Mouse (Mus musculus) forebrain, embryonic 12.5 days (tissue): ENCODE data around the gene Kbtbd6. TPM values are rescaled to one million over a fixed set of nuclear protein-coding genes. Genes with fewer than 3 reads are reported as not detected.
A peak's percentile ranks its signal among the peaks of the same experiment; 100 is the strongest.
"Not testable (repeated sequence)": the region's sequence is repeated elsewhere in the genome, so short reads cannot be mapped to it uniquely, and the experiment has no call there.

Experiments used
- ATAC-seq: fragments of 200-750 bp; cut with Nextera tagmentation; 2 replicates; pipeline ENCODE4 v1.8.0; 2017; ENCODE audit warnings: moderate TSS enrichment; ENCODE audit not compliant: low FRiP score
- H3K27ac ChIP-seq: fragments of 300-500 bp; sonication (generic); 2 replicates; pipeline ENCODE4 v1.5.1; 2016; ENCODE audit warnings: mild to moderate bottlenecking
- H3K27me3 ChIP-seq: fragments of 300-500 bp; sonication (generic); 2 replicates; pipeline ENCODE4 v1.6.1; 2016; ENCODE audit warnings: mild to moderate bottlenecking
- H3K36me3 ChIP-seq: fragments of 300-500 bp; sonication (generic); replicated peaks from 2 replicates; pipeline ENCODE4 v1.6.1; 2016; ENCODE audit warnings: mild to moderate bottlenecking
- H3K4me1 ChIP-seq: fragments of 300-500 bp; sonication (generic); 2 replicates; pipeline ENCODE4 v1.6.1; 2016
- H3K4me2 ChIP-seq: fragments of 300-500 bp; sonication (generic); 2 replicates; pipeline ENCODE4 v1.6.1; 2016; ENCODE audit warnings: mild to moderate bottlenecking, moderate library complexity
- H3K4me3 ChIP-seq: fragments of 300-500 bp; sonication (generic); replicated peaks from 2 replicates; pipeline ENCODE4 v1.5.1; 2016; ENCODE audit warnings: mild to moderate bottlenecking
- H3K9ac ChIP-seq: fragments of 300-500 bp; sonication (generic); 2 replicates; pipeline ENCODE4 v1.6.1; 2016; ENCODE audit warnings: mild to moderate bottlenecking
- H3K9me3 ChIP-seq: fragments of 300-500 bp; sonication (generic); 2 replicates; pipeline ENCODE4 v1.6.1; 2016
- WGBS: fragments of 180-500 bp; shearing (Covaris S2); methylation state at CpG from one replicate; pipeline ENCODE4 v1.1.7; 2016; 5-methylcytosine and 5-hydroxymethylcytosine counted together
- polyA plus RNA-seq: library from polyadenylated mRNA; unstranded; fragments of >200 nt; fragmentation: Nextera tagmentation; extraction: Ambion mirVana; gene quantifications from 2 replicates; pipeline ENCODE4 v1.2.1, GENCODE M21; 2016

The Kbtbd6 gene
- polyA plus RNA-seq, 1 experiment from 2014 or later: 6.1 TPM

DNA sequence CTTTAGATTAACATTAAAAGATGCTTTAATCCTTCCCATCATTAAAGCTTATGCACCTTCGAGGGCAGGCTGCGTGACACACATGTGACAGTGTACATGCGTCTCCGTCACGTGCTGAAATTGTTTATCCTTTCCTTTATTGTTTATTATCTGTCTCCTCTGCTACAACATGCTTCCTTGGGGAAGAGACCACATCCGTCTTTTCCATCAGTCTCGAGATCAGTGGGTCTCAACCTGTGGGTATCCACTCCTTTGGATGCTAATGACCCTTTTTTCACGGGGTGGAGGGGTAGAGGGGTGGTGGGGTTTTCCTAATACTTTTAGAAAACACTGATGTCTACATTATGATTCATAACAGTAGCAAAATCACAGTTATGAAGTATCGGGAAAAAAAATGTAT lies 7.0 kb upstream of the Kbtbd6 start:
- Histone ChIP-seq H3K27me3 (no peaks in the 10 kb centered on the region), H3K4me3 (peak overlapping the region; percentile 29), H3K4me2 (peak overlapping the region; percentile 48), H3K9me3 (no peaks in the 10 kb centered on the region), H3K4me1 (peaks cover 19% of the 10 kb centered on the region), H3K27ac (peak overlapping the region; percentile 80; the same call in 1 of the 2 replicates), H3K9ac (no peak overlapping the region), H3K36me3 (no peaks in the 10 kb centered on the region)
- WGBS: 80% methylated on average over 9 of the region's 9 CpGs
- peak; percentile 49 for ATAC-seq

GRCm38 (mm10) chr14:79445055-79445620 lies 6.5 kb upstream of the Kbtbd6 start:
- Histone ChIP-seq H3K4me3 (peak overlapping the region; percentile 29), H3K9me3 (no peaks in the 10 kb centered on the region), H3K4me2 (peak overlapping the region; percentile 48), H3K4me1 (peaks cover 19% of the 10 kb centered on the region), H3K27ac (peak overlapping the region; percentile 80), H3K9ac (peak overlapping the region; percentile 41; the same call in 1 of the 2 replicates), H3K27me3 (no peaks in the 10 kb centered on the region), H3K36me3 (no peaks in the 10 kb centered on the region)
- WGBS: 8% methylated on average over 16 of the region's 16 CpGs
- ATAC-seq: peak; percentile 86

DNA sequence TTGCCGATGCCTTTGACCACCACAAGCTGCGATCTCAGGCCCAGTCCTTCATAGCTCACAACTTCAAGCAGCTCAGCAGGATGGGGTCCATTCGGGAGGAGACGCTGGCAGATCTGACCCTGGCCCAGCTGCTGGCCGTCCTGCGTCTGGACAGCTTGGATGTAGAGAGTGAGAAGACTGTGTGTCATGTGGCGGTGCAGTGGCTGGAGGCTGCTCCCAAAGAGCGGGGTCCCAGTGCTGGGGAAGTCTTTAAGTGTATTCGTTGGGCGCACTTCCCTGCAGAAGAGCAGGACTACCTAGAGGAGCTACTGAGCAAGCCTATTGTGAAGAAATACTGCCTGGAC lies 928 bp downstream of the Kbtbd6 start:
- 0 out of 2 replicates have a peak, but pooled peaks have one; percentile 3 for ATAC-seq
- H3K27me3 ChIP-seq, H3K4me1 ChIP-seq, H3K4me2 ChIP-seq, H3K27ac ChIP-seq, H3K4me3 ChIP-seq, H3K9me3 ChIP-seq, H3K9ac ChIP-seq, H3K36me3 ChIP-seq: not testable (repeated sequence)
- 93% methylated on average over 6 of the region's 10 CpGs for WGBS

DNA sequence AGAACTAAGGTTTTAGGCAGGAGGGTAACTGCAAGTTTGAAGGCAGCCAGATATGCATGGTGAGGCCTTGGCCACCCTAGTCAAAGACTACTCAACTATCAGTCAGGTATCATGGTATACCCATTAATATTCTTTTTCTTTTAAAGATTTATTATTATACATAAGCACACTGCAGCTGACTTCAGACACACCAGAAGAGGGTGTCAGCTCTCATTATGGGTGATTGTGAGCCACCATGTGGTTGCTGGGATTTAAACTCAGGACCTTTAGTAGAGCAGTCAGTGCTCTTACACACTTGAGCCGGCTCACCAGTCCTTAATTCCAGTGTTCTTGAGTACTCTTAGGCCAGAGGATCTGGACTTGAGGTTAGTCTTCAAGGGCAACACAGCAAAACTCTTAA lies 8.8 kb downstream of the Kbtbd6 start:
- H3K9ac ChIP-seq: no peak overlapping the region
- no peaks in the 10 kb centered on the region for H3K9me3 ChIP-seq
- no peaks in the 10 kb centered on the region for H3K27me3 ChIP-seq
- no peak overlapping the region for H3K27ac ChIP-seq
- no peaks in the 10 kb centered on the region for H3K4me1 ChIP-seq
- no peak overlapping the region for H3K4me3 ChIP-seq
- H3K36me3 ChIP-seq: peaks cover 36% of the 10 kb centered on the region
- 84% methylated on average over 1 of the region's 1 CpGs for WGBS
- H3K4me2 ChIP-seq: no peak overlapping the region
- no peak for ATAC-seq

DNA sequence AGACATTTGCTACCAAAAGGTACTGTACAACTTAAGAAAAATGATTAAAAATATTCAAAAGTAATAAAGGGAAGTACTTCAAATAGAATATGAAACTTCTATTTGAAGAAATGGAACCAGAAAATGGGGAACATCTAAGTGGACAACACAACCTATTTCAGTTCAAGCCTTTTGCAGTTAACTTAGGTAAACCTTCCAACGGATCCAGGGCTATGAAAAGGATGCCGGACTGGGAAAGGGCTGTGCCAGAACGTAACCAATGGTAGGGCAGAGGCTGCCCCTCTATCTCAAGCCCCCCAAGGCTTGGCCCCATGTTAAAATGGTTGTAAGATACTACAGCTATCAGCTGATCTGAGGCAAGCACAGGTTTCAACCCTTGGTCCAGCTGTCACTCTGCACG lies 9.4 kb downstream of the Kbtbd6 start:
- Histone ChIP-seq H3K9me3 (no peaks in the 10 kb centered on the region), H3K4me1 (no peaks in the 10 kb centered on the region), H3K27me3 (no peaks in the 10 kb centered on the region), H3K27ac (no peak overlapping the region), H3K4me2 (no peak overlapping the region), H3K4me3 (no peak overlapping the region), H3K9ac (no peak overlapping the region), H3K36me3 (peaks cover 42% of the 10 kb centered on the region)
- ATAC-seq: no peak
- WGBS: 89% methylated on average over 4 of the region's 4 CpGs

GRCm38 (mm10) chr14:79465623-79466022 lies 14.0 kb downstream of the Kbtbd6 start:
- WGBS: 86% methylated on average over 1 of the region's 1 CpGs
- H3K36me3 ChIP-seq: peaks cover 79% of the 10 kb centered on the region
- no peak for ATAC-seq
- no peak overlapping the region for H3K27ac ChIP-seq
- no peaks in the 10 kb centered on the region for H3K9me3 ChIP-seq
- H3K4me3 ChIP-seq: no peak overlapping the region
- no peak overlapping the region for H3K4me2 ChIP-seq
- H3K27me3 ChIP-seq: no peaks in the 10 kb centered on the region
- H3K4me1 ChIP-seq: no peaks in the 10 kb centered on the region
- H3K9ac ChIP-seq: no peak overlapping the region

DNA sequence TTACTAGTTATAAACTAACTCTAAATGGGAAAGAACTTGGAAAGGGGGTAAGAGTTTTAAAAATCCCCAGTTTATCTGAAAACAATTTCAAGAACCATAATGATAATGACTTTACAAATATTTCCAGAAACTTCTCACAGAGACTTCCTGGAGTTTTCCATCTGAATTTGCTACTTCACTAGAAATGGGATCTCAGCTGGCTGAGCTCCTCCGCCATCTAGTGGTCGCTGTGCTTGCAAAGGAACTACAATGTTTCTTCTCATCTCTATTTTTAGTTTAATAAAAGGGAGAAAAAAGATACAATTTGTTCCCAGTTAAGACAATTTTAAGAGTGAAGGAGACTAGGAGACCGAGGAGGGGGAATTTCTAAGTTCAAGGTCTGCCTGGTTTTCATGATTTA lies 16.0 kb downstream of the Kbtbd6 start:
- H3K27ac ChIP-seq: no peak overlapping the region
- H3K27me3 ChIP-seq: no peaks in the 10 kb centered on the region
- no peak overlapping the region for H3K9ac ChIP-seq
- ATAC-seq: no peak
- H3K9me3 ChIP-seq: no peaks in the 10 kb centered on the region
- H3K36me3 ChIP-seq: peaks cover 83% of the 10 kb centered on the region
- H3K4me2 ChIP-seq: no peak overlapping the region
- H3K4me3 ChIP-seq: no peak overlapping the region
- H3K4me1 ChIP-seq: no peaks in the 10 kb centered on the region
- 28% methylated on average over 3 of the region's 3 CpGs for WGBS

DNA sequence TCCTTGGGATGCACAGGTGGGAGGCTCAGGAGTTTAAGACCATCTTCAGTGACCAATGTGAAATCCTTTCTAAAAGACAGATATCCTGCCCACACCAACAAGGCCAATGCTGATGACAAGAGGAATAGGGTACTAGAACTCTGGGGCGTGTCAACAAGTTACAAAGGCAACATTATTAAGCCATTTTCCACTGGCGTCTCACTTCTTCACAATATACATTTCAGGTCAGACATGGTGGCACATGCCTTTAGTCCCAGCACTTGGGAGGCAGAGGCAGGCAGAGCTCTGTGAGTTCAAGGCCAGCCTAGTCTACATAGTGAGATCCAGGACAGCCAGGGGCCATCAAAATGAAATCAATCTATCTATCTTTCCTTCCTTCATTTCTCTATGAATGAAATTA lies 21.7 kb downstream of the Kbtbd6 start:
- ATAC-seq: no peak
- Histone ChIP-seq H3K9ac (no peak overlapping the region), H3K36me3 (peaks cover 87% of the 10 kb centered on the region), H3K4me1 (no peaks in the 10 kb centered on the region), H3K27ac (no peak overlapping the region), H3K4me3 (no peak overlapping the region), H3K27me3 (no peaks in the 10 kb centered on the region), H3K4me2 (no peak overlapping the region), H3K9me3 (no peaks in the 10 kb centered on the region)
- WGBS: 93% methylated on average over 2 of the region's 2 CpGs

DNA sequence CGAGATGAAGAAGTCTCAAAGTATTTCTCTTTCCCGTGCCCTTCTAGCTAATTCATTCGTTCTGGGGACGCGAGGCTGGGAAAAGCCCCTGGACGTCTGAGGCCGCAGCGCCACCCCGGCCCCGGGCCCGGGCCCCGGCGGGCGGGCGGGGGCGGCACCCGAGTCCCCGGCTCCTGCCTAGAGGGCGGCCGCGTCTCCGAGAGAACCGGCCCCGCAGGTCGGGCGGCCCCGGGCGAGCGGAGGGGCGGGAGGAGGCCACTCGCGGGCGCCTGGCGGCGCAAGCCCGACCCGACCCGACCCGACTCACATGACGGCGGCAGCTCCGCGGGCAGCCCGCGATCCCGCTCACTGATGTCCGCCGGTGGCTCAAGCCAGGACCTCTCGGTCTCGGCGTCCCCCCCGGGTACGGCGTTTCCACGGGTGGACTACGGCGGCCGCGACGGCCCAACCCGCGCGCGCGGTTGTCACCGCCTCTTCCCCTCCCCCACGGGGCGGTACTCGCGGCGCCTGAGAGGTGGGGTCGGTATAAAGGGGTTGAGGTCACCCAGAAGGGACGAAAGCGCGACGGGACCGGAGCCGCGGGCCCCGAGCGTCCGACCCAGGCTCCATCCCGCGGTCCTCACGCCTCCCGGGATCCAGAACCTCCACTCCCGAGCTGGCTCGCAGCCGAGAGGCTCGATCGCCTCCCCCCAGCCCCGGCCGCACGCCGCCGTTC lies 29.1 kb downstream of the Kbtbd6 start, which contains the start of gene Elf1:
Gene Elf1 (plus strand): TSS at position 571 of the 715 bp plus-strand sequence.
- Histone ChIP-seq H3K36me3 (peaks cover 23% of the 10 kb centered on the region), H3K4me2 (peak within 1 kb of the TSS; percentile 65), H3K9ac (peak within 1 kb of the TSS; percentile 96), H3K4me3 (peak within 1 kb of the TSS; percentile 94), H3K4me1 (peaks cover 27% of the 10 kb centered on the region), H3K9me3 (no peaks in the 10 kb centered on the region), H3K27me3 (no peaks in the 10 kb centered on the region), H3K27ac (peak within 1 kb of the TSS; percentile 100)
- ATAC-seq: peak; percentile 87
- WGBS: under 1% methylated on average over 79 of the region's 96 CpGs

DNA sequence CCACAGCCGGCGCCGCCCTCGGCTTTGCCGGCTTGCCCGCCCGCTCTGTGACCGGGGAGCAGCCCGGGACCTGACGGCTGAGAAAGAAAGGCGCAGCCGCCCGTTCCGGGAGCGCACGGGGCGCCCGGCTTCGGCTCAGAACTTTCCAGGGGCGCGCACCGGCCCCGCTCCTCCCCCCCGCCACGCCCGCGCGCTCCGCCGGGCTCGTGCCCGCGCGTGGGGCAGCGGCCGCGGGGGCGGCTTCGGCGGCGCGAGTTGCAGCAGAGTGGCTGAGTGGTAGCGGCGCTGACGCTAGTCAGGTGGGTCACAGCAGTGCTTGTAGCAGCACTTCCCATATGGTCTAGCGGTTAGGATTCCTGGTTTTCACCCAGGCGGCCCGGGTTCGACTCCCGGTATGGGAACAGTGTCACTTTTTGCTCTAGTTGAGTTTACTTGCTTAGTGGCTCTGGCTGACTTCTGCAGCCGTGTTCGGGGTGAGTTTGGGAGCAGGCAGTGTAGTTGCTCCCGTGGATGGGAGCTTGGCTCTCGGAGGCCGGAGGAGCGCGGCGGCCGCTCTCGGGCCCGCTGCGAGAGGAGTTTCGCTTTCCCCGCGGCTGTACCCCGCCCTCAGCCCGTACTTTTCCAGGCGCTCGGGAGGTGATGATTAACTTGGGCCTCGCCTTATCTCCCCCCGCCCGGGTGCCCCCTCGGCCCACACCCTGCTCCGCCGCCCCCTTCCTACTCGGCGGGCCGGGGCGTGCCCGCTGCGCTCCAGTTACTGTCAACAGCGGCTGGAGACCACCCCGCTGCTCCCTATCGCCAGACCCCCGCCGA lies 29.9 kb downstream of the Kbtbd6 start, which contains the start of gene Wbp4:
Gene Wbp4 (minus strand): TSS at position 182 of the 813 bp plus-strand sequence.
- WGBS: under 1% methylated on average over 83 of the region's 86 CpGs
- H3K36me3 ChIP-seq: peaks cover 15% of the 10 kb centered on the region
- H3K27ac ChIP-seq: peak within 1 kb of the TSS; percentile 100
- H3K9ac ChIP-seq: peak within 1 kb of the TSS; percentile 96
- peaks cover 29% of the 10 kb centered on the region for H3K4me1 ChIP-seq
- no peaks in the 10 kb centered on the region for H3K9me3 ChIP-seq
- peak within 1 kb of the TSS; percentile 94 for H3K4me3 ChIP-seq
- peaks cover 2% of the 10 kb centered on the region; the same call in 1 of the 2 replicates for H3K27me3 ChIP-seq
- peak; percentile 94 for ATAC-seq
- H3K4me2 ChIP-seq: peak within 1 kb of the TSS; percentile 65

GRCm38 (mm10) chr14:79482251-79482661 lies 30.6 kb downstream of the Kbtbd6 start:
- peaks cover 36% of the 10 kb centered on the region for H3K4me1 ChIP-seq
- H3K27ac ChIP-seq: peak overlapping the region; percentile 100
- peak overlapping the region; percentile 94 for H3K4me3 ChIP-seq
- peak overlapping the region; percentile 65 for H3K4me2 ChIP-seq
- no peak for ATAC-seq
- under 1% methylated on average over 11 of the region's 11 CpGs for WGBS
- H3K36me3 ChIP-seq: peaks cover 11% of the 10 kb centered on the region
- H3K9ac ChIP-seq: peak overlapping the region; percentile 96
- peaks cover 9% of the 10 kb centered on the region for H3K27me3 ChIP-seq
- no peaks in the 10 kb centered on the region for H3K9me3 ChIP-seq

DNA sequence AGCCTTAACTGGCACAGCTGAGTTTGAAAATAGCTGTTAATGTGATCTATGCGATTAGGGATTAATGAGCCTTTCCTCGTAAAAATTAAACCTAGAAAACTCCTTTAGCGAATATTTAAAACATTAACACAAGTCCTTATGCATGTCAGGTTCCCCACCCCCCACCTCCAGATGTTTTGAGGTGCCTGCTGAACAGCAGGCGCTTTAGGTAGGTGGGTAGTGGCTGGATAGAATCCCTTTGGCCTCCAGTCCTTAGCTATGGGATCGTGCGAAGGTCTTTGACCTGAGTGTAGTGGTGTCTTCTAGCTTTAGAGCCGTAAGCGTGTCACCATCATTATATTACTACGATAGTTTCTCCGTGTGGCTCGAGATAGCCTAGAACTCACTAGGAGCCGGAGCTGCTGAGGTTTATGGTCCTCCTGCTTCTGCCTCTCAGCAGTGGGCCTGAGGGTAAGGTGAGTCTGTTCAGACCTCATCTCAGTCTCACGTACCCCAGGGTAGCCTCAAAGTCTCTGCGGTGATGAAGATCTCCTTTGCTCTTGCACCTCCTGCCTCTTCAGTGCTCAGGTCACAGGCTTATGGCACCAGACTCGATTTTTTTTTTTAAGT lies 31.2 kb downstream of the Kbtbd6 start:
- peaks cover 41% of the 10 kb centered on the region for H3K4me1 ChIP-seq
- H3K9ac ChIP-seq: peak overlapping the region; percentile 96
- 28% methylated on average over 15 of the region's 15 CpGs for WGBS
- H3K4me2 ChIP-seq: peak overlapping the region; percentile 65
- no peaks in the 10 kb centered on the region for H3K9me3 ChIP-seq
- no peak for ATAC-seq
- H3K27ac ChIP-seq: peak overlapping the region; percentile 100
- H3K4me3 ChIP-seq: peak overlapping the region; percentile 94
- H3K27me3 ChIP-seq: peaks cover 9% of the 10 kb centered on the region
- H3K36me3 ChIP-seq: peaks cover 5% of the 10 kb centered on the region
